Mouse (Mus musculus) cerebellum, adult 18-20 months (tissue): ENCODE results near the gene Jmy.

ENCODE experiments used
- DNase-seq, 2 experiments: peaks; one replicate each; pipeline ENCODE4 v3.0.0; 2021

The Jmy gene

GRCm38 (mm10) chr13:93458616-93459015 is 41.0 kb downstream of the Jmy start:
- no peak for DNase-seq

GRCm38 (mm10) chr13:93453275-93453674 is 46.3 kb downstream of the Jmy start:
- peak; percentile 75 to 78 for DNase-seq

GRCm38 (mm10) chr13:93440167-93440566 is 59.4 kb downstream of the Jmy start:
- no peak for DNase-seq

GRCm38 (mm10) chr13:93429205-93429604 is 70.4 kb downstream of the Jmy start:
- DNase-seq = no peak

GRCm38 (mm10) chr13:93427920-93428876 is 71.4 kb downstream of the Jmy start:
- no peak for DNase-seq

- DNase-seq = no peak
These were observed 76.4 kb downstream of the Jmy start for GRCm38 (mm10) chr13:93423224-93423623.

- DNase-seq = no peak
These were observed 79.8 kb downstream of the Jmy start for GRCm38 (mm10) chr13:93419779-93420178.

- no peak for DNase-seq
These were observed 81.3 kb downstream of the Jmy start for GRCm38 (mm10) chr13:93418292-93418691.

- no peak for DNase-seq
These were observed 84.6 kb downstream of the Jmy start for GRCm38 (mm10) chr13:93415055-93415454.

- no peak for DNase-seq
These were observed 89.3 kb downstream of the Jmy start for GRCm38 (mm10) chr13:93410343-93410742.

GRCm38 (mm10) chr13:93406855-93407254 is 92.8 kb downstream of the Jmy start:
- no peak for DNase-seq

GRCm38 (mm10) chr13:93401947-93402346 is 97.7 kb downstream of the Jmy start:
- DNase-seq = peak; percentile 29 to 32

- DNase-seq = peak; percentile 65 to 82
These were observed 99.8 kb downstream of the Jmy start for GRCm38 (mm10) chr13:93399710-93400216.

GRCm38 (mm10) chr13:93389242-93389625 is 110.4 kb downstream of the Jmy start:
- DNase-seq = no peak

GRCm38 (mm10) chr13:93388594-93389241 is 110.9 kb downstream of the Jmy start:
- DNase-seq = no peak

- DNase-seq = peak; percentile 59 to 76
These were observed 112.2 kb downstream of the Jmy start for GRCm38 (mm10) chr13:93387440-93387839.

GRCm38 (mm10) chr13:93385147-93385546 is 114.5 kb downstream of the Jmy start:
- no peak for DNase-seq

GRCm38 (mm10) chr13:93384481-93384880 is 115.1 kb downstream of the Jmy start:
- DNase-seq = no peak

- DNase-seq = no peak
These were observed 116.0 kb downstream of the Jmy start for GRCm38 (mm10) chr13:93383620-93384019.

GRCm38 (mm10) chr13:93383092-93383491 is 116.5 kb downstream of the Jmy start:
- no peak for DNase-seq

- no peak for DNase-seq
These were observed 118.3 kb downstream of the Jmy start for GRCm38 (mm10) chr13:93381301-93381700.

GRCm38 (mm10) chr13:93380399-93381063 is 119.1 kb downstream of the Jmy start:
- DNase-seq = no peak
